Mouse (Mus musculus): ENCODE results near the gene Nudt4.
A peak's percentile ranks its signal among the peaks of the same experiment; 100 is the strongest.

The Nudt4 gene

DNA sequence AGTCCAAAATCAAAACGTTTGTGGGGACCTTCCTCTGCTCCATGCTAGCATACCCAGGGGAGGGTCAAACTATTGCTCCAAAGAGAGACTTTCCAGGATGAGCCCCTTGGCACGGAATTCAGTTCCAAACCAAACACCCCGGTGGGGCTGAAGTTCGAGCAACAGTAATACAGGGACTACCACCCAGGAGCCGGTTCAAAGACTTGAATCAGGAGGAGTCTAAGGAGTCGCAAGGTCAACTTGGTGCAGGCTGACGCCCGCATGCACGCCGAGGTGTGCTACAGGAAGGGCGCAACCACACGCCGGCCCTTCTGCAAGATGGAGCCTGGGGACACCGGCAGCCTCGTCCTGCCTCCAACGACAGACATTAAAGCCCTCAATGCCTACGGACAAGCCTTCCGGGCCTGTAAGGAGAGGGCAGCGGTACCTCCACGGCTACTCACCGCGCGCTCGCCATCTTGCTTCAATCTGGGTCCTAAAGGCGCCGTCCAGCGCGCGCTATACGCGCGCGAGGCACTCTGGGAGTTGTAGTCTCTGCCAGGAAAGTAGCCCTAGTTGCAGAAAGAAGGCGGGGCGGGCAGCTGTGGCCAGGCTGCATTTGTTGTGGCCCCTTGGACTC is 62.4 kb downstream of the Nudt4 start, which contains the start of gene Mrpl42:
Mrpl42 (minus strand) TSS at position 478 of the 619 bp plus-strand sequence.
- peak; percentile 98 for ATAC-seq (ENCODE audit: low TSS enrichment)

- ATAC-seq (ENCODE audit: low TSS enrichment), result peak; percentile 31
These were observed 62.9 kb downstream of the Nudt4 start for GRCm38 (mm10) chr10:95501033-95501432.

Measured in frontal cortex, adult (tissue).